Mouse (Mus musculus) spleen, postnatal 36 days (tissue): ENCODE data around the gene Usp12.

Experiments used
- DNase-seq, 2 experiments: peaks; one replicate each; pipeline ENCODE4 v3.0.0; 2022; ENCODE audit warnings: low spot score in 2 of 2, mixed read lengths in 1 of 2

The Usp12 gene

DNA sequence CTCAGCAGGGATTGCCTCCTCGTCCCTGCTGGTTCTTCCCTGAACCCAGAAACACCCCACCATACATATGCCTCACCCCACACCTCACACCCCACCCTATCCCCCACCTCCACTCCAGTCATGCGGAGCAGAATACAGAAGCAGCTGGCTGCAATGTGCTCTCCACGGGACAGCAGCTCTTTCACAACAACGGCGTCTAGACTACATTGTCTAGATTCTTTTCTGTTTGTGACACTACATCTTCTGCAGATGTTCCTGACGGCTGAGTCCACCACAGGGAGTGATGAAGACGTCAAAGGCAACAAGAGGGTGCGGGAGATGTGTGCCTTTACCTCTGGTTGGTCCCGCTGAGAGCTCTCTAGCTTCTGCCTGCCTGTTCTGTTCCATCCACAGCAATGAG lies 3.2 kb upstream of the Usp12 start:
- no peak for DNase-seq

DNA sequence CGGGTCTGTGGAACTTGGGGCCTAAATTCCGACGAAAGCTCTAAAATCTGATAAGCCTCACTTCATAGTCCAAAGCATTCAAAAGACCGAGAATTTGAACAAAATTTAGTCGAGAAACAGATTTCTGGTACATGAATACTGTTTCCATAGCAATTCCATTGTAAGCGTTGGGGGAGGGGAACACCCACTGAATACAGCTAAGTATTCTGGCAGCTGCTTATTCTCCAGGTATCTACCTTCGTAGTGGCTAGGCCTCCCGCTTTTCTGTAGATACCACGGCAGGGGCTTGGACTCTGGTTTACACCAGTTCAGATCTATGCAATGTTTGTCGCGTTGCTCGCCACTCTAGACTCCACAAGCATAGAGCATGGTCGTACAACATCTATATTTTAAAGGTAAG lies 922 bp upstream of the Usp12 start:
- DNase-seq, result no peak

DNA sequence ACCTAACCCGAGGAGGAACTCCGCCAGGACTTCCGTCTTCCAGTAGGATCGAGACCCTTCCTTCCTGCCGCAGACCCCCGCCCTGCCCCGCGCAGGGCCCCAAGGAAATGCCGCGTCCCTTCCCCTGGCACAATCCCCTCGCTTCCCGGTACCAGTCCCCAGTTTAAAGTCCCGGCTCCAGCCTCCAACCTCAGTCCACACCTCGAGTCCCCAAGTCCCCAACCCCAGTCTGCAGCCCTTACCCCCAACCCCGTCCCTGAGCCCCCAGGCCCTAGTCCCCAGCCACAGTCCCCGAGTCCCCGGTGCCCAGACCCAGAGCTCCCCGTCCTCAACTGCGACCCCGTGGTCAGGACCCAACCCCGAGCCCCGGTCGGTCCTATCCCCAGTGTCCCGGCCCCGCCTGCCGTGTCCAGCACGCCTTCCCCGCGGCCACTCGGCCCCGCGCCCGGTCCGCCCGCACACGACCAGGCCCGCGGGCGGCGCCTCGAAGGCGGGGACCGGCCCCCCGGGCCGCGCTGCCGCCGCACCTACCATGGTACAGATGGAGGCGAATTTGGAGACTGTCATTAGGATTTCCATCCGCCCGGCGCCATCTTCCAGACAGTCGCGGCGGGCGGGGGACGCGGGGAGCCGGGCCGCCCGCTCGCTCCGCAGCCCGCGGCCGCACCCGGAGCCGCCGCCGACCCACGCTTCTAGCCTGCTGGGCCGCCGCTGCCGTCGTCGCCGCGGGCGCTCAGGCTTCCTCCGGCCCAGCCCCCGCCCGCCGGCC lies 538 bp downstream of the Usp12 start:
- no peak for DNase-seq

DNA sequence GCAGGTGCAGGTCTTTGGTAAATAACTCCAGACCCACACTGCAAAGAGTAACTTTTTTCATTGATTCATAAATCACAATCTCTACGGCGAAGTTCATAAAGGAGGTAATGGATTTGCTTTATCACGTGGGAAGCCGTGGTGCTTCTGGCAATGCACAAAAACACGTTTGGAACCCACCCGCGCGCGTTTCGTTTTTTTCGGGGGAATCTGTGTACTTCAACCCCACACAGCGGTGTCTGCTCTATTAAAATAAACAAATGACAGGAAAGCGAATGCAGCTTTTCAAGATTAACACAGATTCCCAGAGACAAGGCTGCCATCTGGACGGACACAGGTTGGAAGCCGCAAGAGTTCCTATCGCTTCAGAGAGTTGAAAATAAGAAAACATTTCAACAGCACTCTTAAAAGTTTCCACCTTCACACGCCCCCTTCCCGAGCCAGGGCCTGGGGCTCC lies 1.1 kb downstream of the Usp12 start:
- no peak for DNase-seq

DNA sequence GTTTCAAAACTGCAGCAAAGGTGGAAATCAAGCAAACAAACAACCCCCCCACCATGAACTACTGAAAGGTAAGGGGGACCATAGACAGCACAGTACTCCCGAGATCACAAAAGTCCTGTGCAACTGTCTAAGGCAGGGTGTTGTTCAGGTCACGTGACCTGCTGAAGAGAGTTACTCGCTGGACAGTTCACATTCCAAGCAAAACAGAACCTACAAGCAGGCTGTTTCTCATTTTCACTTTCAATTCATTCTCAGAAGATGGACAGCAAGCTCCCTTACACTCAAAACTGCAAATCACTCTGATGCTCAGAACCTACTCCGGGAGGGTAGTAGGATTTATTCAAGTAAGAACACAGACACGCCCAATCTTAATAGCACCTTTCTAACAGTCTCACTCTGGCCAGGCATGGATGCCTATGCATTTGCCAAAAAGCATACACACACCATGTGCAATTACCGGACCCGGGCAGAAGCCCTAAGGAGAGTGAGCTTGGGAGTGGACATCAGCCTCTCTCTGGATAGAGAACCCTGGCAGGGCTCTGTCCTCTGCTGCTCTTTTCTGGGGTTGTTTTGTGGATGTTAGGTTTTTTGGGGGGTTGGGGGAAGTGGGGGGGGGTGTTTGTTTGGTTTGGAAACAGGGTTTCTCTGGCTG lies 2.5 kb downstream of the Usp12 start:
- no peak for DNase-seq

DNA sequence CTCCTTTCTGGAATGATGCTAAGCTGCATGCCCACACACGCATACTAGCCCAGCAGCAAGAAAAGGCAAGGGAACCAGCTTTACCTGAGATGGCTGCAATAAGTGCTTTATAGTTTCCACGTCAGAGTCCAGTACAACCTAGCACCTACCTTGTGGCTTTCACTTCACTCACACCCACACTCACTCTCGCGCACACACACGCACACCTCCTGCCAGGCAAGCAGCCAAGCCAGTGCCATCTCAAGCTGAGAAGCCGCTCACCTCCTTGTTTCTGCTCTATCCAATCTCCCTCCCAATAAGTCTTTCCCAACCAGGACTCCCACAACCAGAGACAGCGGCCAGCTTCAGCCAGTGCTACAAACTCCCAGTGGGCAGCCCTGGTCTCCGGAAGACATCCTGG lies 3.9 kb downstream of the Usp12 start:
- DNase-seq, result no peak

DNA sequence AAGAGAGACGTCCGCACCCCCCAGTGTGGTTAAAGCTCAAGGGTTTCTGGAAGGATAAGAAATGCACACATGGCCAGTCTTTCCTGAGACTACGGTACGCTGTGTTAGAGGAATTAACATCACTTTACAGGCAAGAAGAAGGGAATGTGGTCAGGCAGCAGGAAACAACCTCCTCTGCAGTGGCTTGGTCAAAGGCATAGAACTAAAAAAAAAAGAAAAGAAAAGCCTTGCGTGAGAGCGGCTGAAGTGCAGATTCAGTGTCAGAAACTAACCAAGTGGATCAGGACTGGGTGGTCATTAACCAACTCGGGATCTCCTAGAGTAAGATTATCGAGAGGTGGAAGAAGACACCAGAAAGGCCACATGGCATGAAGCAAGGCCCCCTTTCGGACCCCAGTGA lies 5.4 kb downstream of the Usp12 start:
- no peak for DNase-seq

DNA sequence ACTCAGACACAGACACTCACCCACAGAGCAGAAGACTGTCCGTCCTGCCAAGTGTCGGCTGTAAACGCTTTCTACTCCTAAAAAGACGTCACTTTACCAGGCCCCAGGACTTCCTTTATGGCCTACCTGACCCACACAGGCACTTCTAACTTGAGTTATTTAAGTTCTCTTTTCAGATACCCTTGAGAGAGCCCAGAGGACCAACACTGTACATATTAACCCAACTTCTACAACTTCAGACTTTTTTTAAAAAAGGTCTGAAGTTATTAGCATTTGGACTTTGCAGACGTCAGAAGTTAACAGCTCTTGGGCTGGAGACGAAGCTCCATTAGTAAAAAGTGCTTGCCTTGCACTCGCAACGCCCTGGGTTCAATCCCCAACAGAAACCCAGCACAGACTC lies 8.7 kb downstream of the Usp12 start:
- no peak for DNase-seq

DNA sequence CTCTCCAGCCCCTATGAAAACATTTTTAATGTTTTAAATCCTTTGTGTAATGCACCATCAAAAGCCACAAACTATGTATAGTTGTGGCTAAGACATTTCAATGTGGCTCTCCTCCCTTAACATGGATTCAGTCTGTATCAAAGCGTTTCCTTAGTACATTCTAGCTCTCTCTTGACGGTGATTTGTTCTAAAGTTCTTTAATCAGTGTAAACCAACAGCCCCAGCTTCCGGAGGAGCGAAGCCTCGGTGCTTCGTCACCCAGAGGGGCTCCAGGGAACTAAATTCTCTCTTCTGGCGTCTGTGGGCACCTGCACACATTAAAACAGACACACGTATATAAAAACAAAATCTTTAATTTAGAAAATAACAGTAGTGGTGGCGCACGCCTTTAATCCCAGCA lies 10.9 kb downstream of the Usp12 start:
- DNase-seq, result no peak

DNA sequence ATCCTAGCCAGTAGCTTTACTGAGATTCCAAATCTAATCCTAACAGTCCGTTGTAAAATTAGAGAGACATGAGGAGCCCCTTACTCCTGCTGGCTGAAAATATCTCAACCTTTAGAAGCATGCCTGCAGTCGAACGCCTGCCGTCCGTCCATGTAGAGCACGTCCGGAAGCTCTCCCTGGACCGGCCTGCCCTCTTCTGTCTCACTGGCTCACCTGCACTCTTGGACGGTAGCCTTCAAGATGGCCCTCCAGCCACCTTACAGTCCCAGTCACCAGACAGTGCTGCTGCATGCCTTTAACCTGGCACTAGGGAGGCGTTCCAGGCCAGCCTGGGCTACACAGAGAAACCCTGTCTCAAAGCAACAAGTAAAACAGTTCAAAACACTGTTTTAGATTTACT lies 11.5 kb downstream of the Usp12 start:
- no peak for DNase-seq

DNA sequence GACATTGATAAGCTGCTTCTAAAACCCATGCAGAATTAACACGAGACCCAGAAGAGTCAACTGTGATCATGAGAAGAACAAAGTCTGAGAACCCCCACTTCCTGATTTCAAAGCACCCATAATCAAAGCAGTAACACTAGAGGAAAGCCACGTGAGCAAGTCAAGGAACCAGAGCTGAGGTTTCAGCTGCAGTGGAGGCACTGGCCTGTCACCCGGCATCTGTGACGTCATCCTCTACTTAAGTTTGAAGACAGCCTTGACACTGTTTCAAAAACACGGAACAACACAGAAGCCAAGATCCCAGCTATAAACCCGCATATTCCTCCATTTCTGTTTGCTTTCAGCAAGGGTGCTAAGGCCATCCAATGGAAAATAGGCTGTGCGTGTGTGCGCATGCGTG lies 13.1 kb downstream of the Usp12 start:
- peak; percentile 83 to 84 for DNase-seq

DNA sequence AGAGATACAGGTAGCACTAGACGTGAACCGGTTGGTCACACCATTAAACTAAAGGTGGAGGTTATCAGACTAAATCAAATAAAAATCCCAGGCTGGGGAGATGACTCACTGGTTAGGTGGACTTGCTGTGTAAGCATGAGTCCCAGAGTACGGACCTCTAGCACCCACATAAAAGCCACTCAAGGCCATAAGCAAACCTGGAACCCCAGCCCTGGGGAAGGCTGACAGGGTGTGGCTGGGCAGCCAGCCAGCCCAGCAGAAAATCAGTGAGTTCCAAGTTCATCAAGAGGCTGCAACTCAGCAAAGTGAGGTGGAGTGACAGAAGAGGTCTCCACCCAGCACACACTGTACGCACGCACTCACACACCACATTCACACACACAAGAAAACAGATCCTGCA lies 14.9 kb downstream of the Usp12 start:
- no peak for DNase-seq

DNA sequence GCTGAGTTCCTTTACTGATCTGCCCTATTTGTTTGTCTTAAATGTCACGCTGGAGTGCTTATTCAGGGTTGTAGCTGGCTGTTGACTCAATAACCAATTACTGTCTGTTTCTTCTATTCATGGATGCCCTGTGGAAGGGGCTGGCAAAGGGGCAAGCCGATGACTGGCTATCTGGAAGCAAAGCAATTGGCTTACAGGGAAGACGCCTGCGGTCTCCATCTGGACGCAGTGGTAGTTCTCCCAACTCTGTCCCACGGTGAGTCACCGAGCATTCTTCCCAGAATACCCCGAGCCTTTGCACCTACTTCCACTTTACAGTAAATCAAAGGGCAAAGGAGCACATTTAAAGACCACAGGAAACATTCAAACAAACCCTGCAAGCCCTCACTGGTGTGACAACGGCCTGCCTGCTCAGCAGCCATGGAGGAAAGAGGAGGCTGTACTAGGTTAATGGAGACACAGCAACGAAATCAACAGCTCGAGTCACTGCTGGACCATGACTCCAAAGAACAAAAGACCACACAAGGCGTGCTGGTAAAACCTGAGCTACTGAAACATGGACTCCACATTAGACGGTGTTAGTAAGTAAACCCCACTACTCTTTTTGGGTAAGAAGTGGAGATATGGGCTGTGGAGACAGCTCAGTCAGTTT lies 17.7 kb downstream of the Usp12 start:
- DNase-seq, result no peak

DNA sequence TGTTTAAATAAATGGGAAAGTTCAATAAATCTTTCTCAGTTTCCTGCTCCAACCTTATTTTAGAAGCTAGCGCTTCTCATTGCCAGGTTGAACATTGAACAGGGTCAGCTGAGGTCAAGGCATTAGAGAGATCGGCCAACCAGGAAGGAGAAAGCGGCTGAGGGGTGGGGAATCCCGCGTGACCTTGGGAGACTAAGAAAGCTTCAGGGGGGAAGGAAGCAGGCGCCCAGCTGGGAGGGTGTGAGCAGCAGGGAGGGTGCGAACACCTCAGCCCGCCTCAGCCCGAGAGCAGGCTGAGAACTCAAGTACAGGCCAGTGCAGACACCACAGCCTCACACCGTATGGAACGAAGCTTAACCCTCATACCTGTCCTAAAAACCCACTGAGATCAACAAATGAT lies 22.8 kb downstream of the Usp12 start:
- peak; percentile 44 to 49 for DNase-seq

DNA sequence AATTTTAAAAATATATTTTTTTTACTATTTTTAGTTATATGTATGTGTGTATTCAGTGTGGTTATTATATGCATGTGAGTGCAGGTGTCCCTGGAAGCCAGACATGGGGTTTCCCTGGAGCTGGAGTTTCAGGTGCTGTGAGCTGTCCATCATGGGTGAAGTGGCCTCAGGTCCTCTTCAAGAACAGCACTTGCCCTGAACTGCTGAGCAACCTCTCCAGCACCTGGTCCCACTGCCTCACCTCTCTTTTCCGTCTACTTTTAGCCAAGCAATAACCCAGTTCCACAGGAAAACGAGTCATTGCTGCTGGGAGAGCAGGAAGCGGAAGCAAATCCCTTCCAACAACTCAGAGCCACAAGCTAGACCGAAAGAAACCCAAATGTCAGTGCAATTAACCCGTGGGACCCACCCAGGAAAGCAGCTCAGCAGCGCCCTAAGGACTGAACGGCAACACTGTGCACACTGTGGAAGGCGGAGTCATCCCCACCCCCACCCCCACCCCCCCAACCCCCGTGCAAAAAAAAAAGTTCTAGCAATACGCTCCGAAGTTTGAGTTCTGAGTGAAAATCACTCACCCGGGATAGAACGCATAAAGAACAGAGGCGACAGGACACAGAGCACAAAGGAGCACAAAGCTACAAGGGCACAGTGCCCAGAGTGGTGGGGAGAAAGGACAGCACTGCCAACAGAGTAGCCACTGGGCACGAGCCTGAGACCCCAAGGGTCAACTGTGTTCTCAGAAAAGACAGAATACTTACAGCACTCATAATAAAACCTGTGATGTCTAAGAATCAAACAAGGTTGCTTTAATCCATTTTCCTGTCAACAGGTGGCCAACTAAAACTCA lies 24.6 kb downstream of the Usp12 start:
- DNase-seq, result no peak

DNA sequence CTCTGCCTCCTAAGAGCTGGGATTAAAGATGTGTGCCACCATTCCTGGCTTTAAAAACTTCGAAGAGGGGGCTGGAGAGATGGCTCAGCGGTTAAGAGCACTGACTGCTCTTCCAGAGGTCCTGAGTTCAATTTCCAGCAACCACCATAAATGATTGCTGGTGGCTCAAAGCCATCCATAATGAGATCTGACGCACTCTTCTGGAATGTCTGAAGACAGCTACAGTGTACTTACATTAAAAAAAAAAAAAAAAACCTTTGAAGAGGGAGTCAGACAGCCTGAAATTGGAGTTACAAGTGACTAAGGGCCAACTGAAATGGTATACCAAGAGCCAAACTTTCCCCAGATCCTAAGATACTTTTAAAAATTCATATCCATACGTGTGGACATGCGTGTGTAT lies 29.0 kb downstream of the Usp12 start:
- DNase-seq, result no peak

DNA sequence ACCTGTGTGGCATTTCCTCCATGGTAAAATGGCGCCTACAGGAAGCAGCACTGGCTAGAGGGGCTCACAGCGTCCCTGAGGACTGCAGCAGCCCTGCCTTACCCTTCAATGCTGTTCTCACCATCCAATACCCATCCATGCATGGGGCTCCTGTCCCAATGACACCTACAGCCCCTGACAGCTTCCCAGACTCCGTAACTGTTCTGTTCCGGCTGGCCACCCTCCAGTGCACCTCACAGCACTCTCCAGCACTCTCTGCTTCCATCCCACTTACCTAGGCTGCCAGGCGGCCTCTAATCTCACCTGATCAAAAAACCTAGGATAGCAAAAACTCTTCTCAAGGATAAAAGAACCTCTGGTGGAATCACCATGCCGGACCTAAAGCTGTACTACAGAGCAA lies 35.6 kb downstream of the Usp12 start:
- no peak for DNase-seq

DNA sequence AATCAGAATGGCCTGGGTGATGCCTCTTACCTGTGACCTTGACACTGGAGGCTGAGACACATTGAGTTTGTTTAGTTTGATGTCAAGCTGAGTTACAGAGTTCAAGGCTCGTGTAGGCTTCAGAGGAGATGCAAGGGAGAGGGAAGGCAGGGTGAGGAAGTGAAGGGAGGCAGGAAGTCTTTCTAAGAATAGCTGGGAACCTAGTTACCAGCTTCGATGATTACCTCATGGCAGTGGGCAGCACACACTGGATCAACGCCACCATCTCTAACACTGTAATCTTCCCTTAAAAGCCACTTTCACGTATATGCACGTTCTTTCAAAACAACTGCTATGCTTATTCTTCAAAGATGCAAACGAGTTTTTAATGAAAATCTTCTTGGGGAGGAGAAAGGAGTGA lies 36.9 kb downstream of the Usp12 start:
- DNase-seq, result no peak

DNA sequence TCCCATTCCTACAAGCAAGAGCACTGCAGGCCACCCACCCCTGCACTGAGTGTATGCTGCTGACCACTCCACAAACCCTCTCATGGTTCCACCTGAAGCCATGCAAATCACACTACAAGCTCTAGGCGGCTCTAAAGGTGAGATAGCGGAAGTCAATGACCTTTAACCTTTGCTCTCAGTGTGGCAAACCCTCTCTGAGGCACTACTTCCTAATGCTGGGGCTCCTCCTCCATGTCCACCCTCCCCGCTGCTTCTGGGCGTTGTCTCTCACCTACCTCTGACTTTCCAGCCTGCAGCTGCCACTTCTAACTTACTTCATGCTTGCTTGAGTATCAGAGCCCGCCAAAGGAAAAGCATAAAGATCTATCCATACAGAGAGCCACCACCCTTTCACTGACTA lies 37.5 kb downstream of the Usp12 start:
- no peak for DNase-seq

DNA sequence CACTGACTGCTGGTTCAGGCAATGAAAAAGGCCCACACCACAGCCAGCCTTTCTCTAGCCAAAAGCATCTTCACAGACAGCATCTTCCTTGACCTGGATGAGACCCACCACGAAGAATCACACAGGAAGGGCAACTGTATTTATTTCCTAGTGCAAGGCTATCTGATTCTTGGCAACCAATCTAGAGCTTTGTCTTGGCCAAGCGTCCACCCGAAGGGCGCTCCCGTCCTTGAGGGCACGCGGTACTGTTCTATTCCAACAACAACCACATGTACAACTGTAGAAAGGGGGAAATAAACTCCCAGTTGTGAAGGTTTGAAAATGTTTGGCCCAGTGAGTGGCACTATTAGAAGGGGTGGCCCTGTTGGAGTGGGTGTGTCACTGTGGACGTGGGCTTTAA lies 41.6 kb downstream of the Usp12 start:
- DNase-seq, result no peak

DNA sequence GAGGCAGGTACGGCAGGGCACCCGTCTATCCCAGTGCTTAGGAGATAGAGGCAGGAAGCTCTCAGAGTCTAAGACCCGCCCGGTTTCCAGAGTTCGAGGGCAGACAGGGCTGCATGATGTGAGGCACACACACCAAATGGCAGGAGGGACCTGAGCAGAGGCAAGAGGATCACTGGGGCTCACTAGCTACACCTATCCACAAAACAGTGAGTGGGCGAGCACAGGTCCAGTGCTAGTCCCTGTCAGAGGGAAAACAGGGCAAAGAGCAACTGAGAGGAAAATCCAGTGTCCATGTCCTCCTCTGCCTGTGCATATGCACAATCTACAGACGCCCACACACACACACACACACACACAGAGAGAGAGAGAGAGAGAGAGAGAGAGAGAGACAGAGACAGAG lies 43.8 kb downstream of the Usp12 start:
- no peak for DNase-seq

DNA sequence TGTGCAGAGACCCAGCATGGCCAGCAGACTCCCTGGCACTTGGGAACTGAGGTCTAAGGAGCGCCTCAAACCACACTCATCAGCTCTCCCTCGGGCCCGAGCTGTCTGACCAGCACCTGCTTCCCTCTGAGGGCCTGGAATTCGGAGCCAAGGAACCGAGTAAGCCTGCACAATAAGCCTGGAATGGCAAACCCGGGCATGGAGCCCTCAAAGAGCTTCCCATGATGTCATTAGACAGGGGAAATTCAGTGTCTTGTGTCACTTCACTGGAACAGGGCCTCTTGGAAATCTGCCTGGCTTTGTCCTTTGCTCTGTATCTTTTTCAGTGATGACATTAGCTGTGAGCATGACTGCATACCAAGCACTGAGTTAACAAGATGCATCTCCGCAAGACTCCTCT lies 44.5 kb downstream of the Usp12 start:
- no peak for DNase-seq
